Mouse (Mus musculus) forebrain, embryonic 15.5 days (tissue): ENCODE measurements around the gene Cep85l. TPM values are rescaled to one million over a fixed set of nuclear protein-coding genes. Genes with fewer than 3 reads are reported as not detected.

Source experiments
- ATAC-seq: fragments of 200-750 bp; cut with Nextera tagmentation; replicated peaks from 2 replicates; pipeline ENCODE4 v1.8.0; 2017; ENCODE audit warnings: mild to moderate bottlenecking, moderate TSS enrichment, moderate library complexity
- H3K27ac ChIP-seq: fragments of 300-500 bp; sonication (generic); replicated peaks from 2 replicates; pipeline ENCODE4 v1.5.1; 2015; ENCODE audit warnings: mild to moderate bottlenecking, inconsistent platforms
- H3K27me3 ChIP-seq: fragments of 300-500 bp; sonication (generic); 2 replicates; pipeline ENCODE4 v1.6.1; 2015; ENCODE audit warnings: inconsistent platforms
- H3K36me3 ChIP-seq: fragments of 300-500 bp; sonication (generic); 2 replicates; pipeline ENCODE4 v1.6.1; 2015; ENCODE audit warnings: mild to moderate bottlenecking, inconsistent platforms
- H3K4me1 ChIP-seq: fragments of 300-500 bp; sonication (generic); 2 replicates; pipeline ENCODE4 v1.6.1; 2015; ENCODE audit warnings: inconsistent platforms
- H3K4me2 ChIP-seq: fragments of 300-500 bp; sonication (generic); replicated peaks from 2 replicates; pipeline ENCODE4 v1.6.1; 2015; ENCODE audit warnings: mild to moderate bottlenecking, inconsistent platforms
- H3K4me3 ChIP-seq: fragments of 300-500 bp; sonication (generic); 2 replicates; pipeline ENCODE4 v1.5.1; 2015; ENCODE audit warnings: mild to moderate bottlenecking, inconsistent platforms
- H3K9ac ChIP-seq: fragments of 300-500 bp; sonication (generic); replicated peaks from 2 replicates; pipeline ENCODE4 v1.6.1; 2015; ENCODE audit warnings: mild to moderate bottlenecking, inconsistent platforms
- H3K9me3 ChIP-seq: fragments of 300-500 bp; sonication (generic); 2 replicates; pipeline ENCODE4 v1.6.1; 2016; ENCODE audit warnings: inconsistent platforms
- whole genome bisulfite sequencing: fragments of 180-500 bp; shearing (Covaris S2); methylation state at CpG from one replicate; pipeline ENCODE4 v1.1.7; 2015; ENCODE audit warnings: mixed read lengths; 5-methylcytosine and 5-hydroxymethylcytosine counted together
- polyA plus RNA-seq: library from polyadenylated mRNA; unstranded; fragments of >200 nt; fragmentation: Nextera tagmentation; extraction: Ambion mirVana; gene quantifications from 2 replicates; pipeline ENCODE4 v1.2.1, GENCODE M21; 2015

The Cep85l gene
- polyA plus RNA-seq: 9.0 and 10.1 TPM in 2 replicates

DNA sequence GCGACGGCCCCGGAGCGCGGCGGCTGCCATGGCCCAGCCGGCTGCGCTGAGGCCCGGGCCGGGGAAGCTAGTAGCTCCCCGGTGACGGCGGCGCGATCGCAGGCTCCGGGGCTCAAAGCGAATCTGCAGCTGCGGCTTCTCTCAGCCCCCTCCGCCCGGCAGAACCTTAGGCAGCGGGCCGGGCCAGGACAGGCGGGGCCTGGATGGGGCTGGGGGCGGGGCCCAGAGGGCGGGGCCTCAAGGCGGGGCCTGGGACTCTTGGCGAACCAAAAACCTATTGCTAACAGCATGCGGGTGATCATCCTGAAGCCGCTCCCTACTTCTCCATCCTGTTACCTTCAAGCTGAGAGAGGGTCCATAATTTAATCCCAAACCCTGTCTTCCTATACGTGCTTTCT, at the start of gene Cep85l:
Gene Cep85l (minus strand): TSS at position 239 of the 398 bp plus-strand sequence.
- H3K9ac ChIP-seq: peak within 1 kb of the TSS; percentile 98
- peak within 1 kb of the TSS; percentile 62 for H3K4me2 ChIP-seq
- under 1% methylated on average over 31 of the region's 31 CpGs for WGBS
- peaks cover 28% of the 10 kb centered on the region for H3K4me1 ChIP-seq
- H3K9me3 ChIP-seq: no peaks in the 10 kb centered on the region
- H3K27me3 ChIP-seq: no peaks in the 10 kb centered on the region
- peak; percentile 99 for ATAC-seq
- peak within 1 kb of the TSS; percentile 92 for H3K4me3 ChIP-seq
- H3K36me3 ChIP-seq: no peaks in the 10 kb centered on the region
- H3K27ac ChIP-seq: peak within 1 kb of the TSS; percentile 99

DNA sequence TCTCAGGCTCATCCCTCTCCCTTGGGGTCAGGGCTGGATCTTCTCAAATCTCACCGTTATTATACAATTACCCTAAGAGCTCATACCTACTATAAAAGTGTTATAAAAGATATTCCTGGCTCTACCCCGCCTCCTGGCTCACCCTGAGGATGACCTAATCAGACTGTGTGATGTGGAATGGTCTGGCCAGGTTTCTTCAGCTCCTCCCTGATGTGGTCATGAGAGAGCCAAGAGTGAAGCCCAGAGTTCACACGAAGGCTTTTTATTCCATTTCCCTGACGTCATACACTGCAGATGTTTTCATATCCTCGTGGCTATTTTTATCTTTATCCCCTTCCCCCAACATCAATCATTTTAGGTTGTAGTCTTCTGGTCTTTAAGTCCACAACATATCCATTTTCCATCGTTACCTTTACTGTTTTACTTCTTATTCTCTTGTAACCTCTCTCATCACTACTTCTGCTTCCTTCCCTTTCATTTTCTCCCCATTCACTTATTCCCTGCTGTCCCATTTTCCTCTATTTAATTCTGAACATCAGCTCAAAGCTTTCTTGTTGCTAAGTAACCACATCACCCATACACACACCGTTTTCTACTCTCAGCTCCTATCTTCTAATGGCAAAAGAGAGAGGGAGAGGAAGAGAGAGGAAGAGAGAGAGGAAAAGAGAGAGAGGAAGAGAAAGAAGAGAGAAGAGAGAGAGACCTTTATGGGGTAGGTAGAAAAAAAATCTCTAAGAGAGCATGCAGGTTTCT, 49.1 kb upstream of the Cep85l start:
- no peak for ATAC-seq

DNA sequence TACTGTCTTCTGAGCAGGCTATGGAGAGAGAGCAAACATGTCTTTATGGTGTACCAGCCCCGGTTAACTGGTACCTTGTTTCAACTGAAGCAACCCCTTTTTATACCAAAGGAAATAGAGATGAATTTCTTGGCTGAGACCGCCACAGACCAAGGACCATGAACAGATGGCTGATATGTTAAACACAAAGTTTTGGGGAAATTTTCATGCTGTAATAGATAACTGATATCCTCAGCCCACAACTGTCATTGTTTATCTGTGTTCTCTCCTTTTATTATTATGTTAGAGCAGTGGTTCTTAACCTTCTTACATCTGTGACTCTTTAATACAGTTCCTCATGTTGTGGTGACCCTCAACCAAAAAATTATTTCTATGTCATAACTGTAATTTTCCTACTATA, 46.8 kb upstream of the Cep85l start:
- 84% methylated on average over 2 of the region's 2 CpGs for WGBS
- Histone ChIP-seq H3K4me1 (peaks cover 19% of the 10 kb centered on the region), H3K36me3 (no peaks in the 10 kb centered on the region), H3K27me3 (no peaks in the 10 kb centered on the region), H3K9ac (no peak overlapping the region), H3K4me3 (no peak overlapping the region), H3K4me2 (no peak overlapping the region), H3K27ac (no peak overlapping the region), H3K9me3 (no peaks in the 10 kb centered on the region)
- no peak for ATAC-seq

More for the DNA sequence above, 49.1 kb upstream of the Cep85l start:
- Histone ChIP-seq H3K9me3 (no peaks in the 10 kb centered on the region), H3K27me3 (no peaks in the 10 kb centered on the region), H3K27ac (peak overlapping the region; percentile 84), H3K4me2 (no peak overlapping the region), H3K9ac (no peak overlapping the region), H3K36me3 (no peaks in the 10 kb centered on the region), H3K4me3 (no peak overlapping the region), H3K4me1 (peaks cover 19% of the 10 kb centered on the region)
- WGBS: 52% methylated on average over 7 of the region's 7 CpGs

DNA sequence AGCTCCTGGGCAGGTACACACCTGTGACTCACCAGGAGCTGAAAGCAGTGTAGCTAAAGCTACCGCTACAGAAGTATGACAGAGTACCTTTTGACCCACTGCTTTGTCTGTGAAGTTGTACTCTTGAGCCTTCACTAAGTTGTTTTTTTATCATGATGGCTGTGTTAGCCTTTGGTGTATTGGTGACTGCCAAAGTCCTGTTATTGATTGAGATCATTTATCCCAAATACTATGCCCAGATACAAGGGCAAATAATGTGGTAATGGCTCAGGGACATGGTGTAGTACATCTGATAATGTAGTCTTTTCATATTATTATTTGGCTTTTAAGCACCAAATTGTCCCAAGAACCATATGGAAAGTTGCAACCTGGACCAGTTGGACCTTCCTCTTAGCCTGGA, 43.3 kb upstream of the Cep85l start:
- no peak overlapping the region for H3K4me3 ChIP-seq
- H3K9ac ChIP-seq: no peak overlapping the region
- H3K4me2 ChIP-seq: no peak overlapping the region
- WGBS: 97% methylated on average over 1 of the region's 1 CpGs
- no peak for ATAC-seq
- no peaks in the 10 kb centered on the region for H3K36me3 ChIP-seq
- H3K27ac ChIP-seq: no peak overlapping the region
- H3K9me3 ChIP-seq: no peaks in the 10 kb centered on the region
- H3K4me1 ChIP-seq: no peaks in the 10 kb centered on the region
- H3K27me3 ChIP-seq: no peaks in the 10 kb centered on the region

DNA sequence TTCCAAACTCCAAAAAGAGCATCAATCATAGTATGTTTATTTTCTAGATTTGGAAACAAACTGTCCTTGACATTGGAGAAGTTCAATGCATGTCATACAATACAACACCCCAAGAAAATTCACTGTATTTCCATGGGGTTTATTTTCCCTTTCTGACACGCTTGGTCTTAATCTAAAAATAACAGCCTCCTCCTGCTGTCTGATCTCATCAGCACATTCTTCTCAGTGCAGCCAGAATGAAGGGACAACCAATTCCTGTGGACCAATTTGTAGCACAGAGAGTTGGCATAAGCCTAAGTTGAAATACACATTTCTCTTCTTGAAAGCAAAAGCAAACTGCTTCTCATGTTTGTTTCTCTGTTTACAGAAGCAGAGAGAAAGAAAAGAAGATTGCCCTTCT, 42.5 kb upstream of the Cep85l start:
- H3K4me3 ChIP-seq: no peak overlapping the region
- no peak overlapping the region for H3K9ac ChIP-seq
- H3K36me3 ChIP-seq: no peaks in the 10 kb centered on the region
- no peak overlapping the region for H3K27ac ChIP-seq
- no peak for ATAC-seq
- 76% methylated on average over 1 of the region's 1 CpGs for WGBS
- no peaks in the 10 kb centered on the region for H3K4me1 ChIP-seq
- no peak overlapping the region for H3K4me2 ChIP-seq
- H3K9me3 ChIP-seq: no peaks in the 10 kb centered on the region
- H3K27me3 ChIP-seq: no peaks in the 10 kb centered on the region

DNA sequence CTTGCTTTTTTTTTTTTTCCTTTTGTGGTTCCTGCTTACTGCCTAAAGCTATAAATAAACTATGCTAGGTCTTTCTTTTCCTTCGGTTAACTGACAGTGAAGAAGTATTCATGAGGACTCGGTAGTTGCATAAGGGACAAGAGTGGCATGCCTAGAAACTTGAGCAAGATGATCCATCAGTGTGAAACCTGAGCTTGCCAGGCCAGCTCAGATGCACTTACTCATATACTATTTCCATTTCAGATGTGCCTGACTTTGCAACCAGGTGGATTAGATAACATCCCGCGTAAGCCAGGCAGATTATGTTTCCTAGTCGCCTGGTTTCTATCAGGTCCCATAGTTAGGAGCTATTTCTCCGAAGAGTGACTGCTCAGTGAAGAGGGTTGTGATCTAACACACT, 41.9 kb upstream of the Cep85l start:
- Histone ChIP-seq H3K4me2 (no peak overlapping the region), H3K9me3 (no peaks in the 10 kb centered on the region), H3K36me3 (no peaks in the 10 kb centered on the region), H3K9ac (no peak overlapping the region), H3K4me1 (no peaks in the 10 kb centered on the region), H3K27me3 (no peaks in the 10 kb centered on the region), H3K4me3 (no peak overlapping the region), H3K27ac (no peak overlapping the region)
- 90% methylated on average over 6 of the region's 6 CpGs for WGBS
- no peak for ATAC-seq

DNA sequence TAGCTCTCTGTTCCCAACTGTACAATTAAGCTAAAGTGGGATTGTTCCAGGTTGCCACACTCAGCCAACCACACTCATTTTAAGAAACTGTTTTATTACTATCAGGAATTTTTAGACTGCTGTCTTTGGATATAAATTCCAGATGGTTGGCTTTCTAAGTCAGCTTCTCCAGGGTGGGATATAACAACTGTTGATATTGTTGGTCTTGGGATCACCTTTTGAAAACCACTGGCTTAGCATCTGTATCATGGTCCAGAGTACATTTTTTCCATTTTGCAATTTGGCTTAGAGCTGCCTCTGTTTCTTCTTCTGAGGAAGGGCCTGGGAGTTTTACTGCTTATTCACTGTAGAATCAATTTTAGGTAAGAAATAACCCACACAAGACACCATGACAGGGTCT, 40.3 kb upstream of the Cep85l start:
- Histone ChIP-seq H3K36me3 (no peaks in the 10 kb centered on the region), H3K4me3 (no peak overlapping the region), H3K9me3 (no peaks in the 10 kb centered on the region), H3K27me3 (no peaks in the 10 kb centered on the region), H3K27ac (no peak overlapping the region), H3K4me1 (no peaks in the 10 kb centered on the region), H3K9ac (no peak overlapping the region), H3K4me2 (no peak overlapping the region)
- ATAC-seq: no peak

DNA sequence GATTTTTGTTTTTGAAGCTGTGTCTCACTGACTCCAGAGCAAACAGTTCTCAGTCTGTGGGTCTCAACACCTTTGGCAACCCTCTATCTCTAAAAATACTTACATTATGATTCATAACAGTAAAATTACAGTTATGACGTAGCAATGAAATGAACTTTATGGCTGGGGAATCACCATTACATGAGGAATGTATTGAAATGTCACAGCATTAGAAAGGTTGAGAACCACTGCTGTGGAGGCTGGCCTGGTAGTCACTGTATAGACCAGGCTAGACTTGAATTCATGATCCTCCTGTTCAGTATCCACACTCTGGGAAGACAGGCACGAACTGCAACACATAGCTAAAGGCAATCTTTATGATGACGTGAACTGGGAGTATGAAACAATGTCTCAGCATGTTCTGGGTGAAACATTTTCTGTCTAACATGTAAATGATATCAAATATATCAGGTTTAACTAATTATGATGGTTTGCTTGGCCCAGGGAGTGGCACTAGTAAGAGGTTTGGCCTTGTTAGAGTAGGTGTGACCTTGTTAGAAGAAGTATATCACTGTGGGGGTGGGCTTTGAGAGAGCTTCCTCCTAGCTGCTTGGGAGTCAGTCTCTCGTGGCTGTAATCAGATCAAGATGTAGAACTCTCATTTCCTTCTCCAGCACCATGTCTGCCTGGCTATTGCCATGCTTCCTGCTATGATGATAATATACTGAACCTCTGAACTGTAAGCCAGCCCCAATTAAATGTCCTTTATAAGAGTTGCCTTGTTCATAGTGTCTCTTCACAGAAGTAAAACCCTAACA, 39.6 kb upstream of the Cep85l start:
- 0 out of 2 replicates have a peak, but pooled peaks cover 4% of the 10 kb centered on the region for H3K4me1 ChIP-seq
- H3K4me2 ChIP-seq: no peak overlapping the region
- no peaks in the 10 kb centered on the region for H3K36me3 ChIP-seq
- H3K27ac ChIP-seq: no peak overlapping the region
- no peaks in the 10 kb centered on the region for H3K27me3 ChIP-seq
- WGBS: 83% methylated on average over 4 of the region's 4 CpGs
- H3K4me3 ChIP-seq: no peak overlapping the region
- no peaks in the 10 kb centered on the region for H3K9me3 ChIP-seq
- H3K9ac ChIP-seq: no peak overlapping the region
- no peak for ATAC-seq

DNA sequence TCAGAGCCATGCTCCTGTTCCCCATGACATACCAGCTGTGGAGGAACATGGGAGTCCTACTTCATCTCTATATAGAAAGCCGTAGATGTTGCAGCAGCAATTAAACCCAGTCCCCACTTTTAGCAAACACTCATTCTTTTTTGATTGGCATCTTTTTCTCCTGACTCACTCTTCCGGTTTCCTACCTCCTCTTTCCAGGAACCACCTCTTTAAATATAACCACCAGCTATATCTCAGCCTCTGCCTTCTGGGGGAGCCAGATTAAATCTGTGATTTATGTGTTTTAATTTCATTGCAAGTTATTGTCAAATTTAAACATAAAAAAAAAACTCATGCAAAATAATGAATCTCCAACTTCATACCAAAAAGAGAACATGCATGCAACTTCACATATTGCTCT, 37.3 kb upstream of the Cep85l start:
- no peaks in the 10 kb centered on the region for H3K36me3 ChIP-seq
- no peak overlapping the region for H3K27ac ChIP-seq
- H3K4me1 ChIP-seq: 0 out of 2 replicates have a peak, but pooled peaks cover 4% of the 10 kb centered on the region
- no peak overlapping the region for H3K4me2 ChIP-seq
- H3K9me3 ChIP-seq: no peaks in the 10 kb centered on the region
- H3K9ac ChIP-seq: no peak overlapping the region
- H3K27me3 ChIP-seq: no peaks in the 10 kb centered on the region
- 81% methylated on average over 2 of the region's 2 CpGs for WGBS
- H3K4me3 ChIP-seq: no peak overlapping the region
- ATAC-seq: no peak

DNA sequence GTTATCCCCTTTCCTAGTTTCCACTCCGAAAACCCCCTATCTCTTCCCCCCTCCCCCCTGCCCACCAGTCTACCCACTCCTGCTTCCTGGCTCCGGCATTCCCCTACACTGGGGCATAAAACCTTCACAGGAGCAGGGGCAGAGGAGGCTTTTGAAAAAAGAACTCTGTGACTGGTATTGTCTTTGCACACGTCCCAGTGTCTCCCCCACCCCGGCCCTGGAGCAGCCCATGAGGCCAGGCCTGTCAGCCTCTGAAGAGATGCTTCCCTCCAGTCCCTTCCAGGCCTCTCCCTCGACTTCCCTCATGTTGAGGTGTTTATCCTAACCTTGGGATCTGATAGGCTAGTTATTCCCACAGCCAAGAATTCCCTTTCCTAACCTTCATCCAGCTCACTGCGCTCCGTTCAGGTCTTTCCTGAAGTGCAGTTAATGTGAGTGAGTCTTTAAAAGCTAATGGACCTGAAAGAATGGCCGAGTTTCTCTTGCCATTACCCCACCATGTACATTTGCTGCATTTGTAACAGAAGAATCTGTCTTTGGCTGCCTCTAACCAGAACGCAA, 36.5 kb upstream of the Cep85l start:
- no peak overlapping the region for H3K4me3 ChIP-seq
- no peak overlapping the region for H3K27ac ChIP-seq
- ATAC-seq: no peak
- H3K27me3 ChIP-seq: no peaks in the 10 kb centered on the region
- no peak overlapping the region for H3K9ac ChIP-seq
- no peaks in the 10 kb centered on the region for H3K36me3 ChIP-seq
- 52% methylated on average over 9 of the region's 9 CpGs for WGBS
- 0 out of 2 replicates have a peak, but pooled peaks cover 4% of the 10 kb centered on the region for H3K4me1 ChIP-seq
- no peak overlapping the region for H3K4me2 ChIP-seq
- H3K9me3 ChIP-seq: no peaks in the 10 kb centered on the region

DNA sequence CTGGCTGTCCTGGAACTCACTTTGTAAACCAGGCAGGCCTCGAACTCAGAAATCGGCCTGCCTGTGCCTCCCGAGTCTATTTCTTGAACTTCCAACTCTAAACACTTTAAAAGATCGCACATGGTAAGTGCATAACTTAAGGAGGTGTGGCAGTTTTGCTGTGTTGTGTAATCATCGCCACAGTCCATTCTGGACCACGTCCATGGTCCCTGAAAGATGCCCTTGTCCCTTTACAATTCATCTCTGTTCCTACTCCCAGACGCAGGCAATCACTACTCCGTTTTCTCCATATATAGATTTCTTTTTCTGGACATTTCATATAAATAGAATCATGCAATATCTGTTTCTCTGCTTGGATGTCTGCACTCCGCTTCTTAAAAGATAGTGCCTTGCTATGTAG, 35.5 kb upstream of the Cep85l start:
- no peaks in the 10 kb centered on the region for H3K9me3 ChIP-seq
- ATAC-seq: no peak
- H3K4me3 ChIP-seq: no peak overlapping the region
- no peaks in the 10 kb centered on the region for H3K27me3 ChIP-seq
- 0 out of 2 replicates have a peak, but pooled peaks cover 4% of the 10 kb centered on the region for H3K4me1 ChIP-seq
- no peak overlapping the region for H3K4me2 ChIP-seq
- 82% methylated on average over 9 of the region's 9 CpGs for WGBS
- H3K36me3 ChIP-seq: no peaks in the 10 kb centered on the region
- H3K9ac ChIP-seq: no peak overlapping the region
- H3K27ac ChIP-seq: no peak overlapping the region
